Mouse (Mus musculus) CD4-positive naive resting alpha-beta T cell, adult 57 days (primary cell): ENCODE results near the gene Htra1. TPM values are rescaled to one million over a fixed set of nuclear protein-coding genes. Genes with fewer than 3 reads are reported as not detected.

ENCODE experiments used
- total RNA-seq: library from RNA; stranded (reverse); gene quantifications from one replicate; pipeline ENCODE4 v1.2.4, GENCODE M21; 2023

Gene Htra1
- 1.6 TPM for total RNA-seq

DNA sequence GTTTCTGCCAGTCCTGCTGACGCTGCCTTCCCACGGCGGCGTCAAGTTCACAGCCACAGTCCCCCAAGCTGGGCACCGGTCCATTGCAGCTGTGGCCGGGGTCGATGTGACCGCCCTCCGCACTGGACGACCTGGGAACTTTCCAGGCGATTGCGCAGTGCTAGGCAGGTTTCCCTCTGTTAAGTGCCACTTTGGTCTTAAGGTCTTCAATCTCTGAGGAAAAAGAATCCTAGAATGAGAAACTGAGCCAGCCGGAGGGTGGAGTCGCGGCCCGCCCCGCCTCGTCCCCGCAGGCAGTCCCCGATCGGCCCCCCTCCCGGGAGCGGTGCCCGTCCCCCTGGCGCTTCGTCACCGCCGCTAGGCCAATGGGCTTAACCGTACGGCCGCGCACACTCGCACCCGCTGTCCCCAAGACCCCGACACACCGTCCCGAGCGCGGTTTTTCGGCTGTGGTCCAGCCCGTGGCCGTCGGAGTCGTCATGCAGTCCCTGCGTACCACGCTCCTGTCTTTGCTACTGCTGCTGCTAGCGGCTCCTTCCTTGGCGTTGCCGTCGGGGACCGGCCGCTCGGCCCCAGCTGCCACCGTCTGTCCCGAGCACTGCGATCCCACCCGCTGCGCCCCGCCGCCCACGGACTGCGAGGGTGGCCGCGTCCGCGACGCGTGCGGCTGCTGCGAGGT is at the start of gene Htra1:
Gene Htra1, plus strand, starts transcription at position 319 of the 679 bp plus-strand sequence.

DNA sequence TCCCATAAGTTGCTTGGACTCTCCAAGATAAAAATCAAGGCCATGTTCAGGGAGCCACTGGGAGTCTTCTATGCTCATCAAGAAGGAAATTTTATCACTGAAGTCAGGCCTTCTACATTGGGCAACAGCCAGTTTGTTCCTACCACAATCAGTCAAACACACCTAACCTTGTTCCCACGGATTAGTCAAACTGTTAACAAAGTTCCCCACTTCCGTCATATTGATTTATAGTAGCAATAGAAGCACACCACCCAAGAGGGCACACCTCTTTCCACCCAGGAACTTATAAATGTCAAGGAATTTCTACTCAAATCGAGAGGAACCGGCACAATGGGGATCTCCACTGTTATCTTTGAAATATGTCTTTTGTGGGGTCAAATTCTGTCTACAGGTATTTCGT is 95.8 kb downstream of the Htra1 start, which contains the start of gene Dmbt1:
Gene Dmbt1, plus strand, starts transcription at position 299 of the 400 bp plus-strand sequence.

Other genes starting within 250 kb of the Htra1 start
- gene Btbd16, start 162.0 kb upstream of the Htra1 start, total RNA-seq: not detected
- 70.5 TPM for gene Plekha1, start 70.4 kb upstream of the Htra1 start, total RNA-seq
- 20.5 TPM for gene Dmbt1, start 95.9 kb downstream of the Htra1 start, total RNA-seq
- gene 4933402N03Rik, start 210.2 kb downstream of the Htra1 start, total RNA-seq: not detected
- gene 5430419D17Rik, start 238.3 kb downstream of the Htra1 start, total RNA-seq: not detected